Mouse (Mus musculus) liver (tissue): ENCODE data around the gene Olfr1052.
"Not testable (repeated sequence)": the region's sequence is repeated elsewhere in the genome, so short reads cannot be mapped to it uniquely, and the experiment has no call there.

Source experiments
- DNase-seq: peaks from one replicate; pipeline ENCODE4 v3.0.0-alpha.2; 2020; ENCODE audit warnings: mixed read lengths

Gene Olfr1052

GRCm38 (mm10) chr2:86292155-86292554 is at the start of gene Olfr1052:
Gene Olfr1052 (plus strand): TSS chr2:86292455.
- DNase-seq: no peak

- not testable (repeated sequence) for DNase-seq
Measured at GRCm38 (mm10) chr2:86258228-86258627, 34.0 kb upstream of the Olfr1052 start, which contains the start of gene Olfr1049. Gene Olfr1049 (minus strand): TSS chr2:86258328.

GRCm38 (mm10) chr2:86278988-86279387 is 13.3 kb upstream of the Olfr1052 start, which contains the start of gene Olfr1051:
Gene Olfr1051 (minus strand): TSS chr2:86279088.
- DNase-seq: not testable (repeated sequence)

GRCm38 (mm10) chr2:86315184-86315583 is 22.9 kb downstream of the Olfr1052 start, which contains the start of gene Olfr1053:
Gene Olfr1053 (minus strand): TSS chr2:86315284.
- no peak for DNase-seq

GRCm38 (mm10) chr2:86335333-86335732 is 43.1 kb downstream of the Olfr1052 start, which contains the start of gene Olfr1054:
Gene Olfr1054 (minus strand): TSS chr2:86335433.
- DNase-seq: no peak
